Mouse (Mus musculus) CH12.LX (cell line): ENCODE measurements around the gene Mamstr. TPM values are rescaled to one million over a fixed set of nuclear protein-coding genes. Genes with fewer than 3 reads are reported as not detected.

Experiments
- DNase-seq: peaks from one replicate; pipeline ENCODE4 v3.0.0-alpha.2; 2013; ENCODE audit errors: extremely low read depth
- H3K27ac ChIP-seq: 2 replicates; pipeline ENCODE4 v1.5.1; 2012; ENCODE audit warnings: low read depth, mild to moderate bottlenecking, control low read depth, moderate library complexity; ENCODE audit not compliant: insufficient read depth
- H3K27me3 ChIP-seq: replicated peaks from 2 replicates; pipeline ENCODE3; 2012; ENCODE audit warnings: inconsistent platforms
- H3K36me3 ChIP-seq, 2 experiments: replicated peaks in 1 of 2; 2 replicates each; pipeline versions ENCODE3 to v1.6.1; 2012; ENCODE audit warnings: inconsistent platforms in 1 of 2, low read length in 1 of 2, mild to moderate bottlenecking in 1 of 2, mixed read lengths in 1 of 2, moderate library complexity in 1 of 2; ENCODE audit not compliant: control insufficient read depth in 1 of 2, insufficient read depth in 1 of 2
- H3K4me1 ChIP-seq, 2 experiments: 2 replicates each; pipeline ENCODE4 v1.6.1; 2012; ENCODE audit warnings: inconsistent platforms in 1 of 2, moderate library complexity in 1 of 2; ENCODE audit not compliant: insufficient read depth in 2 of 2, control insufficient read depth in 1 of 2
- H3K4me2 ChIP-seq: 2 replicates; pipeline ENCODE4 v1.6.1; 2012; ENCODE audit warnings: low read depth, mild to moderate bottlenecking, control low read depth; ENCODE audit not compliant: poor library complexity, insufficient read depth, severe bottlenecking
- H3K4me3 ChIP-seq, 3 experiments: fragments of 150-350 bp in 1 of 3; sonication (generic) in 1 of 3; replicated peaks in 1 of 3; 2 replicates each; pipeline versions ENCODE3 to v1.5.1; 2011 to 2012; ENCODE audit warnings: low read depth in 2 of 3, low read length in 2 of 3, mild to moderate bottlenecking in 2 of 3, moderate library complexity in 2 of 3, control low read depth in 1 of 3, improper control_type of control experiment in 1 of 3, inconsistent platforms in 1 of 3, mixed read lengths in 1 of 3; ENCODE audit not compliant: poor library complexity in 1 of 3
- H3K79me2 ChIP-seq: replicated peaks from 2 replicates; pipeline ENCODE4 v1.6.1; 2012; ENCODE audit warnings: mild to moderate bottlenecking, moderate library complexity; ENCODE audit not compliant: control insufficient read depth, poor library complexity, insufficient read depth, severe bottlenecking; ENCODE audit errors: extremely low read depth
- H3K9ac ChIP-seq: 2 replicates; pipeline ENCODE4 v1.6.1; 2012; ENCODE audit warnings: low read depth, mild to moderate bottlenecking, control low read depth, moderate library complexity; ENCODE audit not compliant: insufficient read depth
- H3K9me3 ChIP-seq: replicated peaks from 2 replicates; pipeline ENCODE3; 2012; ENCODE audit warnings: low read length, inconsistent platforms, mixed read lengths
- BHLHE40 ChIP-seq: IDR thresholded peaks from 2 replicates; pipeline ENCODE4 v1.6.1; 2011; ENCODE audit warnings: mild to moderate bottlenecking, low read depth, low read length, improper control_type of control experiment
- CHD1 ChIP-seq: IDR thresholded peaks from 2 replicates; pipeline ENCODE4 v1.6.1; 2012; ENCODE audit warnings: low read depth, low read length, improper control_type of control experiment, inconsistent platforms
- CHD2 ChIP-seq: IDR thresholded peaks from 2 replicates; pipeline ENCODE4 v1.6.1; 2011; ENCODE audit warnings: low read length, improper control_type of control experiment
- EP300 ChIP-seq: IDR thresholded peaks from 2 replicates; pipeline ENCODE4 v1.6.1; 2011; ENCODE audit warnings: low read length, improper control_type of control experiment
- ETS1 ChIP-seq: conservative IDR thresholded peaks from 2 replicates; pipeline ENCODE4 v1.6.1; 2012; ENCODE audit warnings: low read depth, mild to moderate bottlenecking, inconsistent platforms, low read length, improper control_type of control experiment, moderate library complexity
- GABPA ChIP-seq: IDR thresholded peaks from 2 replicates; pipeline ENCODE4 v1.6.1; 2012; ENCODE audit warnings: low read depth, low read length, improper control_type of control experiment, inconsistent platforms; ENCODE audit not compliant: insufficient replicate concordance
- HCFC1 ChIP-seq: IDR thresholded peaks from 2 replicates; pipeline ENCODE4 v1.6.1; 2012; ENCODE audit warnings: low read depth, mild to moderate bottlenecking, inconsistent platforms, low read length, improper control_type of control experiment
- IRF4 ChIP-seq: IDR thresholded peaks from 2 replicates; pipeline ENCODE4 v1.6.1; 2014; ENCODE audit warnings: low read depth, mild to moderate bottlenecking, inconsistent platforms, low read length, improper control_type of control experiment
- JUN ChIP-seq: IDR thresholded peaks from 2 replicates; pipeline ENCODE4 v1.6.1; 2011; ENCODE audit warnings: low read depth, mild to moderate bottlenecking, low read length, improper control_type of control experiment, moderate library complexity; ENCODE audit not compliant: insufficient read depth
- MAFK ChIP-seq: IDR thresholded peaks from 2 replicates; pipeline ENCODE4 v1.6.1; 2011; ENCODE audit warnings: low read length, improper control_type of control experiment; ENCODE audit not compliant: insufficient replicate concordance
- MAZ ChIP-seq: IDR thresholded peaks from 2 replicates; pipeline ENCODE4 v1.6.1; 2012; ENCODE audit warnings: low read depth, mild to moderate bottlenecking, inconsistent platforms, low read length, improper control_type of control experiment, moderate library complexity
- MEF2A ChIP-seq: IDR thresholded peaks from 2 replicates; pipeline ENCODE4 v1.6.1; 2014; ENCODE audit warnings: low read depth, mild to moderate bottlenecking, inconsistent platforms, low read length, improper control_type of control experiment, borderline replicate concordance
- PAX5 ChIP-seq: IDR thresholded peaks from 2 replicates; pipeline ENCODE4 v1.6.1; 2012; ENCODE audit warnings: low read length, inconsistent platforms, mixed read lengths
- POLR2AphosphoS2 ChIP-seq: IDR thresholded peaks from 2 replicates; pipeline ENCODE4 v1.6.1; 2011; ENCODE audit warnings: low read depth, low read length, improper control_type of control experiment
- RAD21 ChIP-seq: IDR thresholded peaks from 2 replicates; pipeline ENCODE4 v1.6.1; 2011; ENCODE audit warnings: low read depth, mild to moderate bottlenecking, low read length, improper control_type of control experiment, moderate library complexity
- SMC3 ChIP-seq: IDR thresholded peaks from 2 replicates; pipeline ENCODE4 v1.6.1; 2011; ENCODE audit warnings: low read depth, low read length, improper control_type of control experiment
- TBP ChIP-seq: conservative IDR thresholded peaks from 2 replicates; pipeline ENCODE4 v1.6.1; 2011; ENCODE audit warnings: low read depth, low read length, improper control_type of control experiment
- UBTF ChIP-seq: IDR thresholded peaks from 2 replicates; pipeline ENCODE4 v1.6.1; 2012; ENCODE audit warnings: low read depth, mild to moderate bottlenecking, inconsistent platforms, low read length, improper control_type of control experiment, moderate library complexity
- USF1 ChIP-seq: IDR thresholded peaks from 2 replicates; pipeline ENCODE4 v1.6.1; 2014; ENCODE audit warnings: low read depth, mild to moderate bottlenecking, inconsistent platforms, low read length, improper control_type of control experiment
- ZC3H11A ChIP-seq: IDR thresholded peaks from 2 replicates; pipeline ENCODE4 v1.6.1; 2012; ENCODE audit warnings: low read depth, mild to moderate bottlenecking, inconsistent platforms, low read length, improper control_type of control experiment
- ZKSCAN1 ChIP-seq: IDR thresholded peaks from 2 replicates; pipeline ENCODE4 v1.6.1; 2012; ENCODE audit warnings: low read depth, inconsistent platforms, low read length, improper control_type of control experiment, borderline replicate concordance
- ZMIZ1 ChIP-seq: IDR thresholded peaks from 2 replicates; pipeline ENCODE4 v1.6.1; 2012; ENCODE audit warnings: low read depth, mild to moderate bottlenecking, inconsistent platforms, low read length, improper control_type of control experiment
- ZNF384 ChIP-seq: IDR thresholded peaks from 2 replicates; pipeline ENCODE4 v1.6.1; 2012; ENCODE audit warnings: low read depth, low read length, improper control_type of control experiment, inconsistent platforms
- dilution Hi-C: fragments of 300-500 bp; cut with MboI; formaldehyde crosslinking; loops from 2 replicates; pipeline ENCODE4 v1.14.3; 2020; ENCODE audit warnings: low sequenced_read_pairs; ENCODE audit not compliant: extremely low pct_unique_long_range_greater_than_20kb, extremely low pct_ligation_motif_present
- in situ Hi-C: fragments of 300-500 bp; cut with MboI; formaldehyde crosslinking; loops from 3 replicates; pipeline ENCODE4 v1.14.3; 2019; ENCODE audit warnings: low sequenced_read_pairs, low pct_ligation_motif_present, low pct_unique_long_range_greater_than_20kb, mixed read lengths
- polyA plus RNA-seq: library from polyadenylated mRNA; unstranded; fragments of >175 nt; gene quantifications from 2 replicates; pipeline ENCODE4 v1.2.1, GENCODE M21; 2012; ENCODE audit warnings: low read depth; ENCODE audit not compliant: insufficient read length
- total RNA-seq, 2 experiments: library from RNA; depleted of rRNA; stranded (reverse); fragments of 300-350 nt in 1 of 2; fragments of >200 nt in 1 of 2; gene quantifications; 2 replicates each; pipeline ENCODE4 v1.2.3; 2012 to 2014

The Mamstr gene
- total and polyA plus RNA-seq, 3 experiments, result 0.17 to 0.31 TPM; not detected in 1

- TF ChIP-seq RAD21, result peak; percentile 46
- peak; percentile 96 for TF ChIP-seq BHLHE40
- TF ChIP-seq POLR2AphosphoS2, result no peak
- TF ChIP-seq UBTF, result no peak
- TF ChIP-seq USF1, result no peak
- no peak for TF ChIP-seq CHD2
- TF ChIP-seq TBP, result no peak
- no peak for TF ChIP-seq MAZ
- TF ChIP-seq CHD1, result no peak
- no peak for TF ChIP-seq JUN
- no peak for TF ChIP-seq ZMIZ1
- peak; percentile 75 for TF ChIP-seq SMC3
- TF ChIP-seq MAFK, result no peak
- no peak for TF ChIP-seq EP300
- TF ChIP-seq ZNF384, result no peak
- peak; percentile 20; the same call in 1 of the 2 replicates for TF ChIP-seq IRF4
- no peak for TF ChIP-seq PAX5
- 0 out of 2 replicates have a peak, but pooled peaks have one; percentile 46 for TF ChIP-seq MEF2A
- no peak for TF ChIP-seq ETS1
- TF ChIP-seq, all 38 proteins: peak for 12
These were observed 11.1 kb upstream of the Mamstr start (continued) for GRCm38 (mm10) chr7:45628364-45629294.

- Histone ChIP-seq H3K9ac (no peak overlapping the region), H3K9me3 (peaks cover 29% of the 10 kb centered on the region), H3K27ac (no peak overlapping the region), H3K36me3 (peaks cover 0 to 18% of the 10 kb centered on the region in 2 experiments), H3K4me2 (no peak overlapping the region), H3K4me1 (peaks cover 7 to 10% of the 10 kb centered on the region in 2 experiments), H3K4me3 (no peak overlapping the region), H3K27me3 (no peaks in the 10 kb centered on the region), H3K79me2 (no peaks in the 10 kb centered on the region)
- in situ Hi-C loops (no loop called here), dilution Hi-C loops (no loop called here)
- no peak for TF ChIP-seq CHD2
- TF ChIP-seq ZC3H11A, result no peak
- TF ChIP-seq ZKSCAN1, result no peak
- TF ChIP-seq CHD1, result no peak
- peak; percentile 44 for TF ChIP-seq HCFC1
- no peak for TF ChIP-seq GABPA
- DNase-seq, result no peak
These were observed 9.5 kb upstream of the Mamstr start for GRCm38 (mm10) chr7:45630064-45630907.
